Mouse (Mus musculus): ENCODE results near the gene Trappc10. TPM values are rescaled to one million over a fixed set of nuclear protein-coding genes. Genes with fewer than 3 reads are reported as not detected.

The Trappc10 gene
- polyA plus RNA-seq (2012; rRNA removed) = 61.6 and 62.8 TPM in 2 replicates

- TF ChIP-seq POLR2A (IDR thresholded peaks at IDR 0.05; ENCODE audit: extremely low read depth, insufficient read depth, low read length) (peak; percentile 12; the same call in 1 of the 2 replicates), CTCF (IDR thresholded peaks at IDR 0.05; ENCODE audit: extremely low read depth, insufficient read depth, low read length) (no peak)
- Histone ChIP-seq H3K4me3 (ENCODE audit: insufficient read depth, low read length) (peak within 1 kb of the TSS; percentile 54), H3K4me1 (ENCODE audit: control insufficient read depth, insufficient read depth, low read length) (peaks cover 3% of the 10 kb centered on the region), H3K27ac (ENCODE audit: insufficient read depth, low read length) (peak within 1 kb of the TSS; percentile 43)
Observed at GRCm38 (mm10) chr10:78244438-78245224, at the start of gene Trappc10. Trappc10 (minus strand) TSS chr10:78244641.

GRCm38 (mm10) chr10:78293576-78293975 lies 49.1 kb upstream of the Trappc10 start:
- no peak overlapping the region for H3K27ac ChIP-seq (ENCODE audit: insufficient read depth, low read length)
- H3K4me1 ChIP-seq (ENCODE audit: control insufficient read depth, insufficient read depth, low read length) = peaks cover 10% of the 10 kb centered on the region
- H3K4me3 ChIP-seq (ENCODE audit: insufficient read depth, low read length) = no peak overlapping the region
- TF ChIP-seq POLR2A (IDR thresholded peaks at IDR 0.05; ENCODE audit: extremely low read depth, insufficient read depth, low read length) = no peak
- TF ChIP-seq CTCF (IDR thresholded peaks at IDR 0.05; ENCODE audit: extremely low read depth, insufficient read depth, low read length) = no peak

- TF ChIP-seq CTCF (IDR thresholded peaks at IDR 0.05; ENCODE audit: extremely low read depth, insufficient read depth, low read length) = no peak
- no peak for TF ChIP-seq POLR2A (IDR thresholded peaks at IDR 0.05; ENCODE audit: extremely low read depth, insufficient read depth, low read length)
- no peak overlapping the region for H3K27ac ChIP-seq (ENCODE audit: insufficient read depth, low read length)
Observed at GRCm38 (mm10) chr10:78292381-78292780, 47.9 kb upstream of the Trappc10 start.

GRCm38 (mm10) chr10:78290730-78291535 lies 46.5 kb upstream of the Trappc10 start:
- no peak overlapping the region for H3K4me3 ChIP-seq (ENCODE audit: insufficient read depth, low read length)
- TF ChIP-seq CTCF (IDR thresholded peaks at IDR 0.05; ENCODE audit: extremely low read depth, insufficient read depth, low read length) (no peak), POLR2A (IDR thresholded peaks at IDR 0.05; ENCODE audit: extremely low read depth, insufficient read depth, low read length) (no peak)
- H3K4me1 ChIP-seq (ENCODE audit: control insufficient read depth, insufficient read depth, low read length) = no peaks in the 10 kb centered on the region
- no peak overlapping the region for H3K27ac ChIP-seq (ENCODE audit: insufficient read depth, low read length)

More at GRCm38 (mm10) chr10:78292381-78292780, 47.9 kb upstream of the Trappc10 start:
- Histone ChIP-seq H3K4me3 (ENCODE audit: insufficient read depth, low read length) (no peak overlapping the region), H3K4me1 (ENCODE audit: control insufficient read depth, insufficient read depth, low read length) (peaks cover 3% of the 10 kb centered on the region)

- Histone ChIP-seq H3K4me1 (ENCODE audit: control insufficient read depth, insufficient read depth, low read length) (no peaks in the 10 kb centered on the region), H3K27ac (ENCODE audit: insufficient read depth, low read length) (no peak overlapping the region), H3K4me3 (ENCODE audit: insufficient read depth, low read length) (no peak overlapping the region)
- TF ChIP-seq CTCF (IDR thresholded peaks at IDR 0.05; ENCODE audit: extremely low read depth, insufficient read depth, low read length) (no peak), POLR2A (IDR thresholded peaks at IDR 0.05; ENCODE audit: extremely low read depth, insufficient read depth, low read length) (no peak)
Observed at GRCm38 (mm10) chr10:78288896-78289295, 44.5 kb upstream of the Trappc10 start.

- TF ChIP-seq CTCF (IDR thresholded peaks at IDR 0.05; ENCODE audit: extremely low read depth, insufficient read depth, low read length) = no peak
- no peak for TF ChIP-seq POLR2A (IDR thresholded peaks at IDR 0.05; ENCODE audit: extremely low read depth, insufficient read depth, low read length)
- no peaks in the 10 kb centered on the region for H3K4me1 ChIP-seq (ENCODE audit: control insufficient read depth, insufficient read depth, low read length)
- no peak overlapping the region for H3K27ac ChIP-seq (ENCODE audit: insufficient read depth, low read length)
- H3K4me3 ChIP-seq (ENCODE audit: insufficient read depth, low read length) = no peak overlapping the region
Observed at GRCm38 (mm10) chr10:78288135-78288534, 43.7 kb upstream of the Trappc10 start.

GRCm38 (mm10) chr10:78287465-78288132 lies 43.2 kb upstream of the Trappc10 start:
- Histone ChIP-seq H3K27ac (ENCODE audit: insufficient read depth, low read length) (no peak overlapping the region), H3K4me3 (ENCODE audit: insufficient read depth, low read length) (no peak overlapping the region)
- no peak for TF ChIP-seq POLR2A (IDR thresholded peaks at IDR 0.05; ENCODE audit: extremely low read depth, insufficient read depth, low read length)
- no peak for TF ChIP-seq CTCF (IDR thresholded peaks at IDR 0.05; ENCODE audit: extremely low read depth, insufficient read depth, low read length)

GRCm38 (mm10) chr10:78285959-78286358 lies 41.5 kb upstream of the Trappc10 start:
- TF ChIP-seq POLR2A (IDR thresholded peaks at IDR 0.05; ENCODE audit: extremely low read depth, insufficient read depth, low read length) (no peak), CTCF (IDR thresholded peaks at IDR 0.05; ENCODE audit: extremely low read depth, insufficient read depth, low read length) (no peak)
- H3K4me1 ChIP-seq (ENCODE audit: control insufficient read depth, insufficient read depth, low read length) = no peaks in the 10 kb centered on the region
- no peak overlapping the region for H3K4me3 ChIP-seq (ENCODE audit: insufficient read depth, low read length)
- H3K27ac ChIP-seq (ENCODE audit: insufficient read depth, low read length) = no peak overlapping the region

More at GRCm38 (mm10) chr10:78287465-78288132, 43.2 kb upstream of the Trappc10 start:
- H3K4me1 ChIP-seq (ENCODE audit: control insufficient read depth, insufficient read depth, low read length) = no peaks in the 10 kb centered on the region

- Histone ChIP-seq H3K4me3 (ENCODE audit: insufficient read depth, low read length) (no peak overlapping the region), H3K27ac (ENCODE audit: insufficient read depth, low read length) (no peak overlapping the region), H3K4me1 (ENCODE audit: control insufficient read depth, insufficient read depth, low read length) (no peaks in the 10 kb centered on the region)
- TF ChIP-seq CTCF (IDR thresholded peaks at IDR 0.05; ENCODE audit: extremely low read depth, insufficient read depth, low read length) (no peak), POLR2A (IDR thresholded peaks at IDR 0.05; ENCODE audit: extremely low read depth, insufficient read depth, low read length) (no peak)
Observed at GRCm38 (mm10) chr10:78285409-78285808, 41.0 kb upstream of the Trappc10 start.

Data from cortical plate, adult 2 months (tissue).